ENCODE assay signal across 8 mouse cellular contexts in the genomic region with DNA sequence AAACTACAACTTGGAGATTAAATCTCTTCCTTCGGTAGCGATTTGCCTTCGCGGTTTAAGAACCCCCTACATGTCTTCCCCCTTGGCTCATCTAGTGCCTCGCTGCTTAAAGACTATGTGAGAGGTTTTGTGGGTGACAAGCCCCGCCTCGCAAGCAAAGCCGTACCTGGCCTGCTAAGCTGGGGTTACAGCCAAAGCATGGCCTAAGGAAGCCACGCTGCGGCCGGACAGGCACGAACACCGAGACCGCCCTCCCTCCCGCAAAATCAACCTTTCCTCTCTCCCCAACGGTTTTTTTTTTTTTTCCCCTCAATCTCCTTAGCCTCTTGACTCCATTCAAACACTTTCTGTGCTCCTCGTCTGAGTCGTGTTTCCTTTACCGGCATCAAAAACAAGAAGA. TPM values are rescaled to one million over a fixed set of nuclear protein-coding genes. Genes with fewer than 3 reads are reported as not detected.
A peak's percentile ranks its signal among the peaks of the same experiment; 100 is the strongest.
DNase-seq lines count a peak whose midpoint lies in the region; ATAC-seq and TF ChIP-seq lines count a peak whose summit lies in the region.

No protein-coding gene starts in this region.

- H3K4me1 ChIP-seq in embryonic facial prominence, embryonic 10.5 days, result peaks cover 17% of the 10 kb centered on the region
- peaks cover 22% of the 10 kb centered on the region for H3K4me1 ChIP-seq in hindbrain, embryonic 10.5 days (replicated peaks)
- peaks cover 11% of the 10 kb centered on the region for H3K4me1 ChIP-seq in liver, adult 2 months (ENCODE audit: control insufficient read depth, insufficient read depth, low read length)

- TF ChIP-seq CTCF in liver, adult 2 months (IDR thresholded peaks at IDR 0.05; ENCODE audit: low read depth, low read length), result no peak

- no peaks in the 10 kb centered on the region for H3K27me3 ChIP-seq in embryonic facial prominence, embryonic 10.5 days (replicated peaks; ENCODE audit: low read depth, poor library complexity, severe bottlenecking)
- H3K27me3 ChIP-seq in hindbrain, embryonic 10.5 days (ENCODE audit: insufficient read depth, poor library complexity, severe bottlenecking), result no peaks in the 10 kb centered on the region
- no peaks in the 10 kb centered on the region for H3K27me3 ChIP-seq in liver, adult 2 months (ENCODE audit: control insufficient read depth, insufficient read depth, low read length)

- peak overlapping the region; percentile 95 for H3K4me3 ChIP-seq in embryonic facial prominence, embryonic 10.5 days
- H3K4me3 ChIP-seq in hindbrain, embryonic 10.5 days, result peak overlapping the region; percentile 88
- peak overlapping the region; percentile 87 for H3K4me3 ChIP-seq in liver, adult 2 months (ENCODE audit: insufficient read depth, low read depth, low read length)

- DNase-seq in cerebellum, postnatal 4 days (ENCODE audit: low spot score in 2 of 2), result no peak
- peak; percentile 58 for DNase-seq in R1 (ENCODE audit: low read depth, low spot score)
- peak; percentile 45 for DNase-seq in embryonic facial prominence, embryonic 10.5 days (ENCODE audit: low spot score)
- DNase-seq in hindbrain, embryonic 10.5 days (ENCODE audit: low spot score), result no peak
- DNase-seq in liver, adult 2 months (ENCODE audit: extremely low read depth, low read depth, low spot score), result peak; percentile 49
- DNase-seq in natural killer cell, adult 2 months (ENCODE audit: low spot score in 2 of 2), result peak; percentile 30 to 42
- DNase-seq in left cerebral cortex, adult 18-20 months (ENCODE audit: low spot score in 2 of 2), result no peak

- TF ChIP-seq POLR2A in liver, adult 2 months (IDR thresholded peaks at IDR 0.05; ENCODE audit: extremely low read depth, insufficient read depth, low read length), result no peak

- peak overlapping the region; percentile 86 for H3K27ac ChIP-seq in embryonic facial prominence, embryonic 10.5 days (replicated peaks)
- H3K27ac ChIP-seq in hindbrain, embryonic 10.5 days, result peak overlapping the region; percentile 92
- peak overlapping the region; percentile 36 for H3K27ac ChIP-seq in liver, adult 2 months (replicated peaks; ENCODE audit: insufficient read depth, low read depth, low read length)

- 0 out of 2 replicates have a peak, but pooled peaks have one; percentile 5 for ATAC-seq in cerebellum, adult (ENCODE audit: insufficient number of reproducible peaks, low FRiP score, low TSS enrichment)

- H3K36me3 ChIP-seq in embryonic facial prominence, embryonic 10.5 days (replicated peaks), result peaks cover 45% of the 10 kb centered on the region
- H3K36me3 ChIP-seq in hindbrain, embryonic 10.5 days, result peaks cover 32% of the 10 kb centered on the region
- peaks cover 4% of the 10 kb centered on the region; the same call in 1 of the 2 replicates for H3K36me3 ChIP-seq in liver, adult 2 months (ENCODE audit: control insufficient read depth, insufficient read depth, low read length)

- peaks cover 17% of the 10 kb centered on the region; the same call in 1 of the 2 replicates for H3K79me2 ChIP-seq in liver, adult 2 months (ENCODE audit: control insufficient read depth, insufficient read depth, low read length)

- WGBS in embryonic facial prominence, embryonic 10.5 days, result under 1% methylated on average over 19 of the region's 19 CpGs
- WGBS in hindbrain, embryonic 10.5 days, result under 1% methylated on average over 19 of the region's 19 CpGs
- under 1% methylated on average over 19 of the region's 19 CpGs for WGBS in liver, adult 2 months

- H3K9ac ChIP-seq in liver, adult 2 months (ENCODE audit: low read depth, low read length), result peak overlapping the region; percentile 67

- no peaks in the 10 kb centered on the region for H3K9me3 ChIP-seq in embryonic facial prominence, embryonic 10.5 days
- H3K9me3 ChIP-seq in hindbrain, embryonic 10.5 days, result no peaks in the 10 kb centered on the region

RNA-seq across cellular contexts. Expression of gene Mtrex, which starts 0.4 kb away (rescaled TPM):
- 94.3 and 107 TPM in 2 replicates for polyA plus RNA-seq in embryonic facial prominence, embryonic 10.5 days (2016; fragmentation: Nextera tagmentation; extraction: Ambion mirVana)
- 70.5 and 89.0 TPM in 2 replicates for polyA plus RNA-seq in hindbrain, embryonic 10.5 days (2016; fragmentation: Nextera tagmentation; extraction: Ambion mirVana)
- total RNA-seq in liver, adult 2 months (2014; rRNA removed), result 13.8 and 18.2 TPM in 2 replicates
- polyA plus RNA-seq in liver, adult 2 months (2012; rRNA removed), result 2.9 and 3.1 TPM in 2 replicates
- 10 to 100 TPM; 46.3 to 46.7 TPM for total RNA-seq in left cerebral cortex, adult 18-20 months (2021)

RNA-seq across cellular contexts. Expression of gene Dhx29, which starts 0.5 kb away (rescaled TPM):
- 32.6 and 33.7 TPM in 2 replicates for polyA plus RNA-seq in embryonic facial prominence, embryonic 10.5 days (2016; fragmentation: Nextera tagmentation; extraction: Ambion mirVana)
- polyA plus RNA-seq in hindbrain, embryonic 10.5 days (2016; fragmentation: Nextera tagmentation; extraction: Ambion mirVana), result 26.3 and 32.8 TPM in 2 replicates
- total RNA-seq in liver, adult 2 months (2014; rRNA removed), result 6.0 and 6.9 TPM in 2 replicates
- 1.9 and 2.0 TPM in 2 replicates for polyA plus RNA-seq in liver, adult 2 months (2012; rRNA removed)
- total RNA-seq in left cerebral cortex, adult 18-20 months (2021), result 10 to 100 TPM; 21.4 to 21.9 TPM

Comparison
In these comparisons a context has a peak if more than half of its experiments do, and no peak if none do; other contexts are left out.
1. DNase-seq: peak in R1 (single experiment), embryonic facial prominence, embryonic 10.5 days (single experiment), liver, adult 2 months (single experiment) and natural killer cell, adult 2 months (2 of 2); none in cerebellum, postnatal 4 days (0 of 2), hindbrain, embryonic 10.5 days (single experiment) and left cerebral cortex, adult 18-20 months (0 of 2).
2. H3K27ac ChIP-seq: peak in every context shown above with its lines; median percentile 92 in hindbrain, embryonic 10.5 days; 86 in embryonic facial prominence, embryonic 10.5 days; 36 in liver, adult 2 months.
3. RNA of gene Mtrex, which starts 0.4 kb away (polyA plus RNA-seq): 94.3 to 107 TPM in embryonic facial prominence, embryonic 10.5 days and 70.5 to 89.0 TPM in hindbrain, embryonic 10.5 days; 2.9 to 3.1 TPM in liver, adult 2 months; every median in the first group is over 10 times any median in the second.
4. Peak in every context shown above with its lines, with median percentiles within 50 percentile points of each other: H3K4me3 ChIP-seq.